In genomic region chr10:62383011-62383410, GRCm38 (mm10) we compare ENCODE assay signal across 22 mouse cellular contexts. TPM values are rescaled to one million over a fixed set of nuclear protein-coding genes. Genes with fewer than 3 reads are reported as not detected.
A peak's percentile ranks its signal among the peaks of the same experiment; 100 is the strongest.
DNase-seq lines count a peak whose midpoint lies in the region; ATAC-seq and TF ChIP-seq lines count a peak whose summit lies in the region.
"Had no signal": no experiment of that assay in that cellular context is flagged by ENCODE, and none has a peak within 500 bp of the region (broad histone marks: within the 10 kb centered on the region; RNA-seq: fewer than 3 reads in every experiment).

No protein-coding gene starts in this region.

- 53% methylated on average over 3 of the region's 3 CpGs for WGBS in heart, adult 2 months
- 71% methylated on average over 3 of the region's 3 CpGs for WGBS in heart, embryonic 11.5 days (ENCODE audit: insufficient replicate concordance)
- 50% methylated on average over 3 of the region's 3 CpGs for WGBS in liver, embryonic 14.5 days (ENCODE audit: insufficient replicate concordance)

- intact Hi-C loops in heart, adult 2 months (cut with DNase I), result loop anchor here (10.0 kb wide), 1 partner anchor 198 kb away; no protein-coding TSS in a partner anchor

- TF ChIP-seq RAD21 in CH12.LX (IDR thresholded peaks at IDR 0.05; ENCODE audit: low read depth, low read length), result peak; percentile 56

- no peak for TF ChIP-seq POLR2A in heart, adult 2 months (IDR thresholded peaks at IDR 0.05; ENCODE audit: insufficient read depth, low read depth, low read length)
- no peak for TF ChIP-seq POLR2A in CH12.LX (IDR thresholded peaks at IDR 0.05; ENCODE audit: low read depth, low read length)

- no peak overlapping the region for H3K4me2 ChIP-seq in heart, embryonic 11.5 days
- no peak overlapping the region for H3K4me2 ChIP-seq in liver, embryonic 14.5 days (ENCODE audit: low read depth)
- no peak overlapping the region for H3K4me2 ChIP-seq in CH12.LX (ENCODE audit: insufficient read depth, low read depth, poor library complexity, severe bottlenecking)
- H3K4me2 ChIP-seq: embryonic facial prominence, embryonic 12.5 days; forebrain, embryonic 15.5 days; hindbrain, embryonic 13.5 days had no signal

- H3K9me3 ChIP-seq in heart, embryonic 11.5 days (replicated peaks; ENCODE audit: control insufficient read depth, low read length), result no peaks in the 10 kb centered on the region
- H3K9me3 ChIP-seq in liver, embryonic 14.5 days (ENCODE audit: control insufficient read depth, low read length), result no peaks in the 10 kb centered on the region
- peaks cover 6% of the 10 kb centered on the region for H3K9me3 ChIP-seq in CH12.LX (replicated peaks; ENCODE audit: low read length)
- H3K9me3 ChIP-seq: embryonic facial prominence, embryonic 12.5 days; forebrain, embryonic 15.5 days; hindbrain, embryonic 13.5 days had no signal

- no peak overlapping the region for H3K4me3 ChIP-seq in heart, adult 2 months
- H3K4me3 ChIP-seq in heart, embryonic 11.5 days (ENCODE audit: low read depth, low read length), result no peak overlapping the region
- H3K4me3 ChIP-seq in liver, embryonic 14.5 days (ENCODE audit: insufficient read depth in 1 of 2, low read depth in 2 of 2, low read length in 2 of 2), result no peak overlapping the region
- H3K4me3 ChIP-seq in CH12.LX (replicated peaks in 1 of 3; ENCODE audit: low read depth in 2 of 3, low read length in 2 of 3, poor library complexity in 1 of 3), result no peak overlapping the region
- H3K4me3 ChIP-seq: embryonic facial prominence, embryonic 12.5 days; forebrain, embryonic 15.5 days; hindbrain, embryonic 13.5 days had no signal

- no peaks in the 10 kb centered on the region for H3K36me3 ChIP-seq in heart, adult 2 months (ENCODE audit: control insufficient read depth, insufficient read depth, low read length)
- H3K36me3 ChIP-seq in heart, embryonic 11.5 days (ENCODE audit: control insufficient read depth, insufficient read depth, low read length), result no peaks in the 10 kb centered on the region
- no peaks in the 10 kb centered on the region for H3K36me3 ChIP-seq in liver, embryonic 14.5 days (replicated peaks; ENCODE audit: control insufficient read depth, insufficient read depth, low read depth)
- H3K36me3 ChIP-seq in CH12.LX (replicated peaks in 1 of 2; ENCODE audit: control insufficient read depth in 1 of 2, insufficient read depth in 1 of 2, low read length in 1 of 2), result no peaks in the 10 kb centered on the region
- H3K36me3 ChIP-seq: embryonic facial prominence, embryonic 12.5 days; forebrain, embryonic 15.5 days; hindbrain, embryonic 13.5 days had no signal

- H3K9ac ChIP-seq in heart, adult 2 months (ENCODE audit: low read depth, low read length), result no peak overlapping the region
- H3K9ac ChIP-seq in heart, embryonic 11.5 days (ENCODE audit: low read depth, low read length), result no peak overlapping the region
- H3K9ac ChIP-seq in liver, embryonic 14.5 days (replicated peaks), result no peak overlapping the region
- H3K9ac ChIP-seq in CH12.LX (ENCODE audit: insufficient read depth, low read depth), result no peak overlapping the region
- H3K9ac ChIP-seq: embryonic facial prominence, embryonic 12.5 days; forebrain, embryonic 15.5 days; hindbrain, embryonic 13.5 days had no signal

- in situ Hi-C loops in CH12.LX (cut with MboI; ENCODE audit: low pct_ligation_motif_present, low pct_unique_long_range_greater_than_20kb, low sequenced_read_pairs), result loop anchor here (5.0 to 25.0 kb wide), 2 partner anchors 111 to 546 kb away; no protein-coding TSS in a partner anchor

- no peak for DNase-seq in heart, adult 2 months
- no peak for DNase-seq in liver, embryonic 14.5 days (ENCODE audit: low read depth in 3 of 3, low spot score in 3 of 3)
- no peak for DNase-seq in liver
- peak; percentile 9 for DNase-seq in CH12.LX (ENCODE audit: extremely low read depth)
- peak; percentile 12 for DNase-seq in induced T-regulatory cell, adult 2 months (ENCODE audit: low read depth)
- no peak for DNase-seq in spleen, adult 12 weeks (ENCODE audit: low spot score)
- DNase-seq: adrenal gland, postnatal 14 days; B cell, adult 2 months; cerebellum, adult 11-12 months; cerebellum, adult 9-10 months; cerebellum, postnatal 25 days; gastrocnemius, postnatal 10 days; heart, postnatal 10 days had no signal

- H3K79me2 ChIP-seq in heart, adult 2 months (replicated peaks; ENCODE audit: control insufficient read depth, insufficient read depth, low read length), result no peaks in the 10 kb centered on the region
- no peaks in the 10 kb centered on the region for H3K79me2 ChIP-seq in CH12.LX (replicated peaks; ENCODE audit: control insufficient read depth, extremely low read depth, insufficient read depth, poor library complexity, severe bottlenecking)

- ATAC-seq in heart, embryonic 11.5 days (replicated peaks; ENCODE audit: insufficient number of reproducible peaks, low FRiP score, low TSS enrichment), result no peak
- ATAC-seq in liver, embryonic 14.5 days (ENCODE audit: insufficient read depth), result no peak
- ATAC-seq: CD4-positive, CD25-positive, alpha-beta regulatory T cell, adult 4 months; forebrain, embryonic 15.5 days; hindbrain, postnatal 0 days; intestine, embryonic 16.5 days had no signal

- TF ChIP-seq CTCF in heart, adult 2 months (IDR thresholded peaks at IDR 0.05), result peak; percentile 45
- TF ChIP-seq CTCF in liver, embryonic 14.5 days (IDR thresholded peaks at IDR 0.05; ENCODE audit: low read depth), result peak; percentile 20; the same call in 1 of the 2 replicates
- peak in 1 of 2 experiments; percentile 49; a peak in 2 of 4 replicates for TF ChIP-seq CTCF in CH12.LX (conservative IDR thresholded peaks at IDR 0.05 in 1 of 2, IDR thresholded peaks at IDR 0.05 in 1 of 2; ENCODE audit: low read depth in 2 of 2, low read length in 2 of 2)

- no peak overlapping the region for H3K27ac ChIP-seq in heart, adult 2 months
- no peak overlapping the region for H3K27ac ChIP-seq in heart, embryonic 11.5 days (ENCODE audit: low read depth, low read length)
- H3K27ac ChIP-seq in liver, embryonic 14.5 days, result no peak overlapping the region
- no peak overlapping the region for H3K27ac ChIP-seq in CH12.LX (ENCODE audit: insufficient read depth, low read depth)
- H3K27ac ChIP-seq: embryonic facial prominence, embryonic 12.5 days; forebrain, embryonic 15.5 days; hindbrain, embryonic 13.5 days; hindbrain, postnatal 0 days had no signal

- dilution Hi-C loops in CH12.LX (cut with MboI; ENCODE audit: extremely low pct_ligation_motif_present, extremely low pct_unique_long_range_greater_than_20kb, low sequenced_read_pairs), result no loop called here

- H3K4me1 ChIP-seq in heart, adult 2 months (ENCODE audit: control insufficient read depth, insufficient read depth, low read length), result no peaks in the 10 kb centered on the region
- H3K4me1 ChIP-seq in heart, embryonic 11.5 days (ENCODE audit: control insufficient read depth, insufficient read depth, low read length), result no peaks in the 10 kb centered on the region
- no peaks in the 10 kb centered on the region for H3K4me1 ChIP-seq in liver, embryonic 14.5 days (replicated peaks; ENCODE audit: control insufficient read depth in 2 of 2, insufficient read depth in 2 of 2, low read length in 1 of 2)
- no peaks in the 10 kb centered on the region for H3K4me1 ChIP-seq in CH12.LX (ENCODE audit: control insufficient read depth in 1 of 2, insufficient read depth in 2 of 2)
- H3K4me1 ChIP-seq: embryonic facial prominence, embryonic 12.5 days; forebrain, embryonic 15.5 days; hindbrain, embryonic 13.5 days had no signal

- no peaks in the 10 kb centered on the region for H3K27me3 ChIP-seq in heart, adult 2 months (ENCODE audit: control insufficient read depth, insufficient read depth, low read length)
- H3K27me3 ChIP-seq in heart, embryonic 11.5 days (ENCODE audit: control insufficient read depth, insufficient read depth, low read length), result no peaks in the 10 kb centered on the region
- no peaks in the 10 kb centered on the region for H3K27me3 ChIP-seq in liver, embryonic 14.5 days (ENCODE audit: control insufficient read depth, insufficient read depth, low read length)
- H3K27me3 ChIP-seq in CH12.LX (replicated peaks), result peaks cover 43% of the 10 kb centered on the region
- H3K27me3 ChIP-seq: embryonic facial prominence, embryonic 12.5 days; forebrain, embryonic 15.5 days; hindbrain, embryonic 13.5 days had no signal

- no peak for TF ChIP-seq EP300 in heart, adult 2 months (IDR thresholded peaks at IDR 0.05; ENCODE audit: insufficient read depth, low read depth, low read length)
- no peak for TF ChIP-seq EP300 in liver, embryonic 14.5 days (IDR thresholded peaks at IDR 0.05; ENCODE audit: low read depth)
- no peak for TF ChIP-seq EP300 in CH12.LX (IDR thresholded peaks at IDR 0.05; ENCODE audit: low read length)

TF ChIP-seq in CH12.LX, 34 proteins besides CTCF, POLR2A, EP300 and RAD21:
- no peak for TF ChIP-seq MXI1 (IDR thresholded peaks at IDR 0.05; ENCODE audit: low read depth, low read length)
- peak; percentile 45 for TF ChIP-seq SMC3 (IDR thresholded peaks at IDR 0.05; ENCODE audit: low read depth, low read length)
- TF ChIP-seq USF1 (IDR thresholded peaks at IDR 0.05; ENCODE audit: low read depth, low read length), result no peak
- TF ChIP-seq ELF1 (IDR thresholded peaks at IDR 0.05; ENCODE audit: low read depth, low read length), result no peak

RNA-seq across cellular contexts. Expression of gene Hk1, which starts 3.3 kb away (rescaled TPM):
- 100 to 1,000 TPM; 120 TPM for total RNA-seq in heart, adult 2 months (2021)
- 71.0 and 81.9 TPM in 2 replicates for polyA plus RNA-seq in heart, adult 2 months (2012; rRNA removed)
- 97.0 and 157 TPM in 2 replicates for polyA plus RNA-seq in heart, embryonic 11.5 days (2014; fragmentation: Nextera tagmentation; extraction: Ambion mirVana)
- 40.8 and 56.1 TPM in 2 replicates for polyA plus RNA-seq in liver, embryonic 14.5 days (2012; rRNA removed)
- polyA plus RNA-seq in liver, embryonic 14.5 days (2014; fragmentation: Nextera tagmentation; extraction: Ambion mirVana), result 54.2 and 58.7 TPM in 2 replicates
- total RNA-seq in CH12.LX (2012; rRNA removed) (14.7 and 23.4 TPM in 2 replicates), CH12.LX (2014; rRNA removed) (9.3 and 9.9 TPM in 2 replicates)
- 30.1 and 31.8 TPM in 2 replicates for polyA plus RNA-seq in CH12.LX (2012; ENCODE audit: insufficient read length, low read depth)

RNA-seq across cellular contexts. Expression of gene Hkdc1, which starts 39.3 kb away (rescaled TPM):
- total RNA-seq in heart, adult 2 months (2021), result not detected
- polyA plus RNA-seq in heart, adult 2 months (2012; rRNA removed), result not detected in 2 replicates
- polyA plus RNA-seq in heart, embryonic 11.5 days (2014; fragmentation: Nextera tagmentation; extraction: Ambion mirVana), result 0.49 and 0.57 TPM in 2 replicates
- 3.4 and 4.1 TPM in 2 replicates for polyA plus RNA-seq in liver, embryonic 14.5 days (2012; rRNA removed)
- polyA plus RNA-seq in liver, embryonic 14.5 days (2014; fragmentation: Nextera tagmentation; extraction: Ambion mirVana), result 2.4 and 2.8 TPM in 2 replicates
- not detected in 2 replicates for total RNA-seq in CH12.LX (2012; rRNA removed)
- not detected in 2 replicates for total RNA-seq in CH12.LX (2014; rRNA removed)
- not detected in 2 replicates for polyA plus RNA-seq in CH12.LX (2012; ENCODE audit: insufficient read length, low read depth)
- total RNA-seq: adrenal gland, postnatal 14 days; heart, postnatal 10 days; hematopoietic stem cell, adult 5-6 weeks had no signal
- polyA plus RNA-seq: CD4-positive, CD25-positive, alpha-beta regulatory T cell, adult 4 months; forebrain, embryonic 11.5 days had no signal

Comparison
In these comparisons a context has a peak if more than half of its experiments do, and no peak if none do; other contexts are left out.
1. DNase-seq: peak in CH12.LX (single experiment) and induced T-regulatory cell, adult 2 months (single experiment); none in heart, adult 2 months (0 of 2), liver, embryonic 14.5 days (0 of 3), liver (single experiment) and spleen, adult 12 weeks (single experiment).